Mouse (Mus musculus): Measurements from ENCODE around the gene Stard7. TPM values are rescaled to one million over a fixed set of nuclear protein-coding genes. Genes with fewer than 3 reads are reported as not detected.
A peak's percentile ranks its signal among the peaks of the same experiment; 100 is the strongest.

Gene Stard7
- total RNA-seq, 2 experiments from 2014 or later: 189 to 201 TPM

- no peak for DNase-seq (ENCODE audit: extremely low spot score in 1 of 2, low spot score in 2 of 2)
- intact Hi-C loops (cut with DNase I): no loop called here
Observed at GRCm38 (mm10) chr2:127338012-127338411, 68.0 kb downstream of the Stard7 start.

DNA sequence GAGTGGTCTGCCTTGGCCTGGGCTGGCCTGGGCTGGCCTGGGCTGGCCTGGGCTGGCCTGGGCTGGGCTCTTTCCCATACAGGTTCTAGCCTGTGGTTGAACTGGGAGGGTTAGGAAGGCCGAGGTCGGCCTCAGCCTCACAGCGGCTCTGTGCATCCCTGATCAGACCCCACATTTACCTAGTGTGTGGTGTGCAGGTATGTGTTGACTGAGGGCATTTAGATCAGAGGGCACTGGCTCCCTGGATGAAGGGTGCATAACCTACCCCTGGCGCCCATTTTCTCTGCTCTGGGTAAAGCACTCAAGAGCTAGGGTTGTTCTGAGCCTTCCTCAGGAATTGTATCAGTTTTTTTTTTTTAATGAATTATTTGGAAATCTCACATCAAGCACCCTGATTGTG lies 68.4 kb downstream of the Stard7 start, which contains the start of gene Astl:
Gene Astl, plus strand, starts transcription at position 224 of the 400 bp plus-strand sequence.
- DNase-seq (ENCODE audit: extremely low spot score in 1 of 2, low spot score in 2 of 2): no peak
- intact Hi-C loops (cut with DNase I): no loop called here

- no peak for DNase-seq (ENCODE audit: extremely low spot score in 1 of 2, low spot score in 2 of 2)
- intact Hi-C loops (cut with DNase I): no loop called here
Observed at GRCm38 (mm10) chr2:127338833-127339232, 68.8 kb downstream of the Stard7 start.

DNA sequence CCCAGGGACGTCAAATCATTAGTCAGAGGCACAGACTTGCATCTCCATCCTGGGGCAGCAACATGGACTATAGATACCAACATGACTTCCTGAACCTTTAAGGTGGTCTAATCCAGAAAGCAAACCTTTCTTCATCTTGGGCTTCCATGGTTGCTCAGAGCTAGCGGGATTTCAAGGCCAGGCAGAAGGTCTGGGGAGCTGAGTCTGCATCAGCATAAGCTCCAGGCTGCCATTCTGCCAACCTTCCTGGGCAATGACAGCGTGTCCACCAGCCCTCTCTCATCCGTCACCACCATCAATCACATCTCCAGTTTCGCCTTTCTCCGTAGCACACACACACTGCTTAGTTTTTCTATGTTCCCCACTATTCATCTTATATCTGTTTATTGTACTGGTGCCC lies 69.2 kb downstream of the Stard7 start:
- intact Hi-C loops (cut with DNase I): no loop called here
- DNase-seq (ENCODE audit: extremely low spot score in 1 of 2, low spot score in 2 of 2): no peak

- intact Hi-C loops (cut with DNase I): loop anchor here (5.0 kb wide), 1 partner anchor 34 kb away; no protein-coding TSS in a partner anchor
Observed at GRCm38 (mm10) chr2:127341159-127341558, 71.1 kb downstream of the Stard7 start.

DNA sequence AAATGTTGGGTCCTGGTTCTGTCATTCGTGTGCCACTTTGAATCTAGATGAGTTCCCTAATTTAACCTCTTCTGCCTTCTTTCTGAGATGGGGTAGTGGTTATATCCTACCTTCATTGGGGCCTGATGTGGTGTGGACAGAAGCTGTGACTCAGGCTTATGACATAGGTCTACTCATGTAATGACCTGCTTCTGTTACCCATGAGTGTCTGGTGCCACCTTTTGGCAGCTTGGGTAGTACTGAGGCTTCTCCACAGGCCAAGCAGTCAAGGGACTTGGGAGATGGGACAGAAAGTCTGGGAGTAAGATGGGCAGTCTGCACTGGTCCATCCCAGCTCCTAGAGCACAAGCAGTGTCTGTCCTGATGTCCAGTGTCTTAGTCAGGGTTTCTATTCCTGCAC lies 76.3 kb downstream of the Stard7 start:
- intact Hi-C loops (cut with DNase I): no loop called here
- no peak for DNase-seq (ENCODE audit: extremely low spot score in 1 of 2, low spot score in 2 of 2)

More at GRCm38 (mm10) chr2:127341159-127341558, 71.1 kb downstream of the Stard7 start:
- DNase-seq (ENCODE audit: extremely low spot score in 1 of 2, low spot score in 2 of 2): peak in 1 of 2 experiments; percentile 53

DNA sequence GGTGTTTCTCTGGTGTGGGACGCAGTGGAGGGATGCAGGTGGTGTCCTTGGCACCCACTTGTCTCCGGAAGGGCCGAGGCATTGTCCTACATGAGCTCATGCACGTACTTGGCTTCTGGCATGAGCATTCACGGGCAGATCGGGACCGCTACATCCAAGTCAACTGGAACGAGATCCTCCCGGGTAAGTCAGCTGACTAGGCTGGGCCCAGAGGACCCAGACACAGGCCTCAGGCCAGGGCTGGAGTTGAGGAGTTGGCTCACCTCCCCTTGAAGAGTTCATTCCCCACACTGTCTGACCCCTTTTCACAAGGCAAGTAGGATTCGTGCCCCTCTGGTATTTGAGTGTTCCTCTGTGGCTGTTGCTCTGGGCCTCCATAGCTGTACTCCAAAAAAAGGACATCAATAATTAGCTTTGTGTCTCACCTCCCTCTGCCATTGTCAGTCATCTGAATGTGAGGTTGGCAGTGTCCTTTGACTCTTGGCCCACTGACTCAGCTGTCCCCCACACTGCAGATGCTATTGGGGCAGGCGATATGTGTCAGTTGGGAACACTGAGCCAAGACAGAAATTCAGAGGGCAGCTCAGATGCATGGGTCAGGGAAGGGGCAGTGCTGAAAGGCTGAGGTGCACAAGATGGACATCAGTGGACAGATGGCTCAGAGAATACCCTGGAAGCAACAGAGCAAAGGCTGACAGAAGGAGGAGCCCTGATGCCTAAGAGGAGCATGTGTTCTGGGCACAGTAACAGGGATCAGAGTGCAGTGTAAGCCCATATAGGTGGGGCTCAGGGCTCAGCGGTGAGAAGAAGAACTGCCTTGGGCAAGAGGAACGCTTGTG lies 77.3 kb downstream of the Stard7 start:
- intact Hi-C loops (cut with DNase I): no loop called here
- no peak for DNase-seq (ENCODE audit: extremely low spot score in 1 of 2, low spot score in 2 of 2)

Other genes with a start within 250 kb of the Stard7 start
- 10 to 100 TPM; 21.0 to 24.6 TPM for gene Blvra, start 199.6 kb upstream of the Stard7 start, total RNA-seq (2021)
- gene Ncaph, start 136.3 kb upstream of the Stard7 start, total RNA-seq (2021): 1 to 10 TPM; 6.0 to 6.7 TPM
- 1 to 10 TPM; 5.7 to 6.8 TPM for gene Itpripl1, start 126.8 kb upstream of the Stard7 start, total RNA-seq (2021)
- under 1 TPM; 0.67 to 0.81 TPM for gene 1810024B03Rik, start 61.9 kb upstream of the Stard7 start, total RNA-seq (2021)
- gene Snrnp200, start 61.8 kb upstream of the Stard7 start, total RNA-seq (2021): 10 to 100 TPM; 82.6 to 85.2 TPM
- 10 to 100 TPM; 62.5 to 66.0 TPM for gene Ciao1, start 22.4 kb upstream of the Stard7 start, total RNA-seq (2021)
- gene Tmem127, start 22.3 kb upstream of the Stard7 start, total RNA-seq (2021): 100 to 1,000 TPM; 115 to 118 TPM
- 1 to 10 TPM; 4.5 to 6.1 TPM for gene Dusp2, start 65.9 kb downstream of the Stard7 start, total RNA-seq (2021)
- gene Astl, start 68.4 kb downstream of the Stard7 start, total RNA-seq (2021): not detected
- under 1 TPM; 0.45 to 0.81 TPM for gene Adra2b, start 93.0 kb downstream of the Stard7 start, total RNA-seq (2021)
- under 1 TPM; 0.39 to 0.49 TPM for gene Gpat2, start 155.0 kb downstream of the Stard7 start, total RNA-seq (2021)
- 10 to 100 TPM; 15.6 to 18.6 TPM for gene Fahd2a, start 174.3 kb downstream of the Stard7 start, total RNA-seq (2021)

All from left cerebral cortex, postnatal 10 days (tissue).